Mouse (Mus musculus) adrenal gland, adult 2 months (tissue): Measurements from ENCODE around the gene C8g. TPM values are rescaled to one million over a fixed set of nuclear protein-coding genes. Genes with fewer than 3 reads are reported as not detected.

ENCODE experiments used
- DNase-seq: peaks from one replicate; pipeline ENCODE4 v3.0.0; 2021
- long read RNA-seq: library from polyadenylated mRNA; stranded (forward); transcript quantifications from one replicate; pipeline ENCODE4 v2.0.0, GENCODE M21; 2021
- polyA plus RNA-seq: library from polyadenylated mRNA; depleted of rRNA; stranded (reverse); fragments of >200 nt; gene quantifications from 2 replicates; pipeline ENCODE4 v1.2.3, GENCODE M21; 2012; rRNA removed
- total RNA-seq, 2 experiments: library from RNA; stranded (reverse); gene quantifications; 2 replicates each; pipeline ENCODE4 v1.2.3; 2021

C8g gene
- 1 to 10 TPM; 1.5 to 2.0 TPM for total RNA-seq
- polyA plus RNA-seq, result 2.7 and 3.0 TPM in 2 replicates
- long read RNA-seq, partial matches to known transcripts, result 0 of 1 reads
- long read RNA-seq, other reads (novel, unspliced or antisense), result 1 of 1 reads

DNA sequence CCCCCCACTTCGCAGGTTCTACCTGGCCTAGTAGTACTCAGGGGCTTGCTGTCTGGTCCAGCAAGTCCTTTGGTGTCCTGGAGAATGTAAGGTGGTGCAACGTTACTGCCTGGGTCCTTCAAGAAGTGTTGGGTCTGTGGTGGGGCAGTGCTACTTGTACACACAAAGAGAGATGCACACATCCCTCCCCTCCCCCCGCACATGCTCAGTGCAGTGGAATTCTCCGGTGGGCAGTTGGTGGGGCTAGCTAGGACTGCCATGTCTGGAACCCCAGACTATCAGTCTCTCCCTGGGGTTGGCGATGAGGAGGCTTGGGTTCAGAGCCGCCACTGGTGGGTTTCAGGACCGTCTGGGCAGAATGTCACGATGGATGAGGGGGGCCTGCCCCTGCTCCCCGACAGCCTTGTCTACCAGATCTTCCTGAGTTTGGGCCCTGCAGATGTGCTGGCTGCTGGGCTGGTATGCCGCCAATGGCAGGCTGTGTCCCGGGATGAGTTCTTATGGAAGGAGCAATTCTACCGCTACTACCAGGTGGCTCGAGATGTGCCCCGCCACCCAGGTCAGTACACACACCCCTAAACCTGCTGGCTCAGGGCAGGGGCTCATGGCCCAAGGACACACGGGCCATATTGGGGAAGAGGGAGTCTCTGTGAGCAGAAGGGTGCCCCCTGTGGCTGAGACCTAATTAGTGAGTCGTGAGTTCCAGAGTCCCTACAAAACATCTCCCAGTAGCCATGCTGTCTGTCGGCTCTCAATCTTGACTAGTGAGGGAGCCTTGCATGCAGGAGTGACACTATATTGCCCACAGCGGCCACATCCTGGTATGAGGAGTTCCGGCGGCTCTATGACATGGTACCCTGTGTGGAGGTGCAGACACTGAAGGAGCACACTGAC lies at the start of gene C8g:
Gene C8g (minus strand): TSS at position 127 of the 894 bp plus-strand sequence.
- DNase-seq, result no peak

DNA sequence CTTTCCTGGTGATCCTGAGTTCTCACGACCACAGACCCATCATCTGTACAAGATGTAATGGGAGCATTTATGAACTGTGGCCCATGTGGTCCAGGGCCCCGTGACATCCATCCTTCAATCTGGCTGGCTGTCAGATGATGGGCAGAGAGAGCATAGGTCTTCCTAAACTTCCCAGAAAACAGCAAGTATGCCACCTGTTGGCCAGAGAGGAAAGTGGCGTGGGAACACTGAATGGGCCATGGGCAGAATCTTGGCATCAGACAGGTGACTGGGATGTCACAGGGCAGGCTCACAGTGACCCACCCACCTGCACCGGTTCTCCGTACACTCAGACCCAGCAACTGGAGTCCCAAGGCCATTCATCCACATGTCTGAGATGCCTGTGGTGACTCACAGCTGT lies 49.7 kb upstream of the C8g start:
- peak; percentile 67 for DNase-seq

DNA sequence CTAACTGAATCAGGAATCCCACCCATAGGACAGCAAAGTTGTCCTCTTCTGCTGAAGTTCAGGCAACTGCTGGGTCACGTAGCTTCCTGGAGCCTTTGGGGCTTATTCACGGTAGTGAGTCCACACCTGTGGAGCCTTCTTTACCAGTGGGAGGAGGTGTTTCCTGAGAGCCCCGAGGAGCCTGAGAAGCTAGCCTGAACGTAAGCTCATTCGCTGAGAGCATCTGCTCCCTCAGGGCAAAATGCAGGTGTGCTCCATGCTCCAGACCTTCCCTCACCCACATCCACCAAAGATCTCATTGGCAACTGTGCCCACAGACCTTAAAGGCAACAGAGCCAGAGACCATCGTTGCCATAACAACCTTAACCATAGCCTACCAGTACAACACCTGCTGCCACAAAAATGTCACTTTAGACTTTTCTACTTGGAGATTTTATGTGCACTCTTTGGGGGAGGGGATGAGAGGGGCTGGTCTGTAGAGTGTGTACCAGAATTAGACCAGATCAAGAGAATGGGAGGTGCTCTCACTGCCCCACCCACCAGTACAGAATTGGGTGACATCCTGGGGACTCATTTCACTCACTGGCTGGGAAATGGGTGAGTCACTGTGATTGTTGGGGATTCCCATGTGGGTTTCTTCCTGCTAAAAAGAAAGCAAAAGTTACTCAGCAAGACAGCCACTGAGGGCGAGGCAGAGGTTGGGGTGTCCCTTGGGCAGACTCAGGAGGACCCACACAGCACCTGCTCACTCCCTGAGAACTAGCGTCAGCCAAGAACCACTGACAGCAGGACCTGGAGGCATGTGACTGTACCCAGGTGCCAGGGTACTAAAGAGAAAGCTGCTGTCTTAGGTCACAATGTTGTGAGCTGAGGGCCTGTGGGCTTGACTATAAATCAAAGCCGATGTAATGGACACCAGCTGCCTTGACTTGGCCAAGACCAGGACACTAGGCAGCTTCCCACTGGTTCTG lies 47.8 kb upstream of the C8g start:
- DNase-seq, result no peak

DNA sequence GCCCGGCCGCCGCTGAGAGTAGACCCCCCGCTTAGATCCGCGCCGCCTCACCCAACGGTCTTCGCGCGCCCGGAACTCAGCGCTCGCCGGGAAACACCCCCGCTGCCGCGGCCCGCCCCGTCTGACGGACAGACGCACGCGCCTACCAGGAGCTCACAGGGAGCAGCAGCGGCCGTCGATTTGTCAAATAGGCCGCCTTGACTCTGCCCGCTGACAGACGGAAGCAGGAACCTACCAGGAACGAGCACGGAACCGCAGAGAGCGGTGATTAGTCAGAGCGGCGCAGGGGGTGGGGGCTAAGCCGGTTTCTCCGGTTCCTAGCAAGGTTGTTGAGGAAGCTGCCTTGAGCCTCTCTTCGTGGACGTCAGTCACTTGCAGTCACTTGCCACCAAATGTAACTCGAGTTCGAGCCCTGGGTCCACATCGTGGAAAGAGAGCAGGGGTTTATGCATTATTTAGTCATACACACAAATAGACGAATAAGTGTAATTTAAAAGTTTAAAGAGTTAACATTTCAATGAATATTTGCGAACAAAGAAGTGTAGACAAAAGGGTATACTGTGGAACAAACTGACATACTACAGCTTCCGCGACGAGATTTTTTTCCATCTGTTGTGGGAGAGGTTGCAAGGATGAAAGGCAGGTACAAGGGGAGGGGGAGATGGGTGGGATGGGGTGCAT lies 45.4 kb upstream of the C8g start, which contains the start of gene Traf2:
Gene Traf2 (minus strand): TSS at position 130 of the 681 bp plus-strand sequence.
- DNase-seq, result peak; percentile 99

DNA sequence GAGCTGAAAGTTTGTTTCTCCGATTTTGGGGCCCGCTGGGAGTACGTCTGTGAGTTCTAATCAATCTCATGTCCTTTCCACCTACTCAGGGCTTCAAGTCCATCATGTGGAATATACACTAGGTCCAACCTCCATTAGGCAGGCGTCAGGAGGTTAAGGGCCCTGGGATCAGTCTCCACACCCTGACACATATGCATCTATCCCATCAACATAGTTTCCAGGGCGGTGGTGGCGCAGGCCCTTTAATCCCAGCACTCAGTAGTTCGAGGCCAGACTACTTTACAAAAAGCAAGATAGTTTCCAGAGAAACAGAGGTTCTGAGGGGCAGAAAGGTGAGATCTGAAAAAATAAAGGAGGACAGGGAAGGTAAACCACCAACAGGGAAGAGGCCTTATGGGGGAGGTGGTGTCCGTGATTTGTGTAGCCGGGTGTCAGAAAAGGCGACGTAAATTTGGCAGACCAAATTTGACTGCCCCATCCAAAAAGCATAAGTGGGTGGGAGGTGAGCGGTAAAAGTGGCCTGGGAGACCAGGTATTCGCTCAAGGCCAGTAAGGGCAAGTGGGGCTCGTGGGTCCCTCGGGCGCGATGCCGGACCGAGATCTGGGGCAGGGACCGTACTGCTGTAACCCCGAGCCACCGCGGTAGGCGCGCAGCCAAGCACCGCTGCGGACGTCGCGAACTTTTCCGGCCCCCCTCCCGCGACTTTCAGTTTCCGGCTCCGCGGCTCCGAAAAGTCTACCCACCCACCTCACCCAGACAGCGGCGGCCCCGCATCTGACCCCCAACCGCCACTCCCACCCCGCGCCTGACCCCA lies 44.7 kb upstream of the C8g start:
- DNase-seq, result no peak

DNA sequence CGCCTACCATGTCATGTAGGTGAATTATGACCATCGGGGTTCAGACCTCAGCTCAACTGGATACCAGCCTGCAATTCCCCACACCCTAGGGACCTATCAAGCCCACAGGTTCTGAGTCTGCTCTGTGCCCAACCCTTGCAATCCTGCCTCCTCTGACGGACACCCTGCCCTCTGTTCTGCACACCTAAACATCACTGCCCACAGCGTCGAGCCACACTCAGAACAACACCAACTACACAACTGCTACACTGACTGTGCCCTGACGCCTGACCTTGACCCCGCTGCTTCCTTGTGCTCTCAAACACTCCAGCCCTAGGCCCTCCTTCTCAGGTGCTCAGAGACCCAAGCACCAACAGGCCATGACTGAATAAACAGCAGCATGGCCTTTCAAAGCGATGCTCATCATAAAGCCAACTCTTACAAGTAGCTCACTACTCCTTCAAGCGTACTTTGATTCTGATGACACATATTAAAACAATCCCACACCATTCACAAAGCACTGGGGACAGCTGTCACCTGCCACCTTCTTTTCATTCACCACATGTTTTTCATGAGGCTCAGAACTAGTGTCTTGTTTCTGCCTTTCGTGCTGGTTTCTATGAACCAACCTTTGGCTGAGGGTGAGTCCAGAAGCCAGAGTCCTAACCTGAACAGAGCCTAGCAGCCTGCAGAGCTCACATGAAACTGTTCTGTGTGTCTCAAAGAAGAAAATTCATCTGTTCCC lies 40.3 kb upstream of the C8g start:
- DNase-seq, result no peak

DNA sequence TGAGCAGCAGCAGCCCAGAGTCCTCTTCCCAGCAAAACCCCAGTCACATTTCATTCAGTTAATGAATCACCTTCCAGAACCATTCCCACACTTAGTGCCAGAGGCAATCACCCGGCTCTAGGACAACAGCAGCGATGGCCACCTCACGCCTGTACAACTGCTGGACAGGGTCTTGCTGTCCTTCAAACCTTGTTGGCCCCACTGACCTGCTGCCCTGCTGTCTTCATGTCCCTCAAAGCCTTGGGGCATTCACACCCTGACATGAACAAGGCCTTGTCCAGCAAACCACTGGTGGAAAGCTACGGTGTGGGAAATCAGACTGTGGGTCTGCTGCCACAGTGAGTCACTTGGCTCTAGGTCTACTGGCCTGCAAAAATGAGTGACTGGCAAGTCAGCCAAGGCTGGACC lies 39.0 kb upstream of the C8g start:
- peak; percentile 81 for DNase-seq

DNA sequence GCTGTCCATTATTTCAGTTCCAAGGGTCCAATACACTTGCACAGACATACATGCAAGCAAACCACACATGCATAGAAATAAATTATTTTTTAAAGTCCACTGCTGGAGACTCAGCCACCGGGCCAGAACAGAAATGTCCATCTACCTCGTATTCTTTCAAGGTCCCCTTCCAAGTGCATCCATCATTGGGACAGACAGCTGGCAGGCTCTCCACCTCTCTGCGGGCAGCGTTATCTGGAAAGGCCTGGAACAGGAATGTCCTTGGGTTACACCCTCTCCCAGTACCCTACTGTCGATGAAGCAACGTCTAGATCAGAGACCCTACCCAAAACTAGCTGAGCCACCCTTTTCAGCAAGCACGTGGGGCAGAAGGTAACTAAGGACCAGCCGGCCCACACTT lies 35.0 kb upstream of the C8g start:
- DNase-seq, result peak; percentile 88

DNA sequence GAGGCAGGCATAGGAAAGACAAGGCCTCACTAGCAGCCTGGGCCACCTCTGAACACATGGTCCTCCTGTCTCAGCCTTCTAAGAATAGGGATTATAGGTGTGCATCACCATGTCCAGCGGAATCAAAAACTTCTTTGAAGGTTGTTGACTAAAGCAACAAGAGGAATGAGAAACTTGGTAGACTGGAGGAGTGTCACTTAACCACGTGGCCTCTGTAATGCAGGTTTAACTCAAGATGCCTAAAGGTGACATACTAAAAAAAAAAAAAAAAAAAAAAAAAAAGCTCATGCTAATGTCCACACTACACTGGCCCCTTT lies 33.3 kb upstream of the C8g start:
- no peak for DNase-seq

DNA sequence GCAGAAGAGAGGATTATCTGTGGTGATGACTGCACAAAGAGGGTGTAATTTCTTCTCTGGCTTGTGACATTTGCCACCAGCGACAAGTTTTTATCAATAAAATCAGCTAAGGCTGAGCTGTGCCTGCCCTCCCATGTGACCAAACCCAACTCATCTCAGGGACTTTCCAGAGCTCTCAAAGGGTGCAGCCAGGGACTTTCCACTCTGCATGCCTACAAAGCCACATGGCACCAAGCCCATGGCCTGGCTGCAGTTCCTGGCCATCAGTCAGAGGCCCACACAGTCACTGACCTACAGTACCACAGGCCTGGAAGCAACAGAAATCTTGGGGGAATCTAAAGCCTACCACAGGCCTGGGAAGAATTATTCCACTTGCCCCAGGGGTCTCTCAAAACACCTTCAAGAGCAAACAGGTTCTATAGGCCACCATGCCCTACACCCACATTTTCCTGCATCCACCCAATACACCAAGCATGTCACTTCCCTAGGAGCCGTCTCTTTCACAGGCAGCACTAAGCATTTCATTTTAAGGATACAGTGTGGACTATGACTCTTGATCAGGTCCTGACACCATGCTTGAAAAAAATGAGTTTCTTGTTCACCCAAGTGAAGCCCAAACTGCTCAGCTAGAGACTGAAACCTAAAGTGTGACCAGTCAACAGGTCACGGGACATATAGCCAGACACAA lies 32.8 kb upstream of the C8g start:
- peak; percentile 96 for DNase-seq

DNA sequence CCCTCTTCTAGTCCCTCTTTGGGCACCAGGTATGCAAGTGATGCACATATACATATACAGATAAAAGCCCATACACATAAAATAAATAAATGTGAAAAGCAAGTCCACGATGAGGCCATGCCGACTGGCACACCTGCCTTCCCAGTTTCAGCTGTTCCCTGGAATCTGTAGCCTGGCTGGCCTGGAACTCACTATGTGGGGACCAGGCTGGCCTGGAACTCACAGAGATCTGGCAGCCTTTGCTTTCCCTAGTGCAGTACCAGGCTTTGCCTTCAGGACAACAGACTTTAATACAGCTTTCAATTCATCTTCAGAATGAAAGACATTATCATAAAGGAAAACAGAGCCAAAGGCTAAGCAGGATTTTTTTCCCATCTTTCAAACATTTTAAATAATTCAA lies 32.2 kb upstream of the C8g start:
- no peak for DNase-seq

DNA sequence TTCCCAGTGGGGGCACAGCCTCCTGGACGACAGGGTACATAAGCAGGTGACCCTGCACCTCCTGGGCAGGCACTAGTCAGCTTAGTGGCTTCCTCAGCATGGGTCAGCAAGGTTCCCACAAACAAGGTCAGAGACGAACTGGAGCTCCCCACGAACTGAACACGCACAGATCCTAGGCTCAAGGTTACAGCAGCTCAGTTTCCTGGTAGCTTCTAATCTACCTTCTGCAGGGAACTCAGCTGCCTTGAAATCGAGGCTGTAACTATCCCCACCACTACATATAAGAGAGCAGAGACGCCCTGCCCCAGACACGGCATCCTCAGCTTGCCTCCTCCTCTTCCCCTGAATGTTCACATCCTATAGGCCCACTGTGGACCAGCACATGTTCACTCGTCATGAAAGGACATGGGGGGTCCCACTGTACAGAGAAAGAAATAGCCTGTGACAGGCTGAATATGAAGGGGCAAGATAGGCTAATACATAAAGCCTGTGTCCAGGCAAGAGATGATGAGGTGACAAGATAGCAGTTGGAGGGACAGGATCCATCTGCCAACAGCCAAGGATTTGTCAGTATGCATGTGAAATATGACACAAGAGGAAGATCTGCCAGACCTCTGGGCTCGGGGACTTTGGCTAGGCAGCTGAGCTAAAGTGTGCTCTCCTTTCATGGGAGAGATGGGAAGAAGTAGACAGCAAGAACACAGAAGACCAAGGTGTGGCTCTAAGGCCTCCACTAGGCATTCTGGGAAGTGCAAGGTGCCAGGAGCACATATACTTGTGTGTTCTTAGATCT lies 25.2 kb upstream of the C8g start:
- peak; percentile 59 for DNase-seq

DNA sequence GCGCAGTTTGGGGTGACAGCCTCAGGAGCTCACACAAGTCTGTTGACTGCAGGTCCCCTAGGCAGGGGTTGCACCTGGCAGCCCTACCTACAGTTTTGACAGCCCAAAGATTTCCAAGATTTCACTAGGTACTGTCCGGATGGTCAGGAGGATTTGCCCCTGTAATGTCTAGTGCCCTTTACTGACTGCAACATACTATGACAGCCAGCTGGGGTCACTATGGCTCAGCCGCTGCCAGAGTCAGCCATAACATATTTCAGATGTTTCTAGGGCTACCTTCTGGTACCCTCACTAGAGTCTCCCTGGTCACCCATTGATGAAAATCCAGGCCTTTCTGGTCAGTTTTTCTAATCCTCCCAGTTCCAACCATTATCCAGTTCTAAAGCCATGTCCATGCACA lies 8.4 kb upstream of the C8g start:
- no peak for DNase-seq

DNA sequence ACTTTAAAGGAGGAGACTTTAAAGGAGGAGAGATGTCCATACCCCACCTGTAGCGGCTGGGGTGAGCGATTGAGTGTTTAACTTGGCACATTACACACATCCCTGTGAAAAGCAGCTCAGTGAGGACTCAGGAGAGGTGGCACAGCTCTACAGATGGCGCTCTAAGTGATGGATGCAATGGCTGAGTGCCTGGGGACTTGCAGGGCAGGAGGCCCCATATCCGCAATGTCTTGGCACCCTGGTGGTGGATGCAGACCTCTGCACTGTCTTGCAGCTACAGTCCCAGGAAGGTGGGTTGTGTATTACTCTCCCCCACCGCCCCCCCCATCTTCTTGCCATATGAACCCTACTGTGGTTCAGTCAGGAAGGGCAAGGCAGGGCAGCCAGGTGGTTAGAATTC lies 5.4 kb upstream of the C8g start:
- no peak for DNase-seq

DNA sequence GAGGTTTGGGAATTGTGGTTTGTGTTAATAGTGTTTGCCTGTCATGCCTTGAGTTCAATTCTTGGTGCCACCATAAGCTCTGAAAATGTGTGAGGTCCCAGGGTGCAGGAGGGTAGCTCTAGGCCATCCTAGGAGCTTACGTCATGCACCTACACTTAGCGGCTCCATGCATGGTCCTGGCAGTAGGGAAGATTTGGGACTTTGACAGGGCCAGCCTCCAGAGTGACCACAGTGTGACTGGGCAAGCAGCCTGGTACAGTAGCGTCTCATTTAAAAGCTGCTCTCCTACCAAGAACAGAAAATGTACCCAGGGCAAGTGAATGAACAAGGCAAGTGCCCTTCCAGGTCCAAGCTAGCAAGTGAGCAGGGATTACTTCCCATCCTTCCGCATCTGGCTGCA lies 4.3 kb upstream of the C8g start:
- no peak for DNase-seq

DNA sequence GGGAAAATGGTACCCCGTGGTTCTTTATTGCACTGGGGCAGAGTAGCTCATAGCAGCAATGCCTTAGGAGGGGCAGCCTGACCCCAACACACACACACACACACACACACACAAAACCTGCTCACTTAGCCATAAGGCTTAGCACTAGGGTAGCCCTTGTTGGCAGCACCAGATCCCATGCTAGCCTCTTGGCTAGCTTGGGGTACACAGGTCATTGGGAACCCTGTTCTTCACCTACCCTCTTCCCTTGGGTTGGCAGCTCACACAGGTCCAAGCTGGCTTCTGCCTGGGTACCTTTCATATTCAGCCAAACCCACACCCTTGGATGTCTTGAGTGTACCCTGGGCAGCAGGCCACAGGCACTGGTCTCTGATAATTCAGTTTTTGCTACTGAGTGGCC lies 3.5 kb upstream of the C8g start:
- DNase-seq, result no peak

DNA sequence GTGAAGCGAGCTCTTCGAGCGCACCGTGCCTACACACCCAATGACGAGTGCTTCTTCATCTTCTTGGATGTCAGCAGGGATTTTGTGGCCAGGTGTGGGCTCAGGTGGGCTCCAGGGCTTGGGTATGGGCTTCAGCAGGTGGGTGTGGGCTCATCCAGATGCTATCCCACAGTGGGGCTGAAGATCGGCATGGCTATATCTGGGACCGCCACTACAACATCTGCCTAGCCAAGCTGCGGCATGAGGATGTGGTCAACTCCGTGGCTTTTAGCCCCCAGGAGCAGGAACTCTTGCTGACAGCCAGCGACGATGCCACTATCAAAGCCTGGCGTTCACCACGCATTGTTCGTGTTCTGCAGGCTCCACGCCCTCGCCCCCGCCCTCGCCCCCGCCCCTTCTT lies 3.0 kb upstream of the C8g start:
- DNase-seq, result no peak

DNA sequence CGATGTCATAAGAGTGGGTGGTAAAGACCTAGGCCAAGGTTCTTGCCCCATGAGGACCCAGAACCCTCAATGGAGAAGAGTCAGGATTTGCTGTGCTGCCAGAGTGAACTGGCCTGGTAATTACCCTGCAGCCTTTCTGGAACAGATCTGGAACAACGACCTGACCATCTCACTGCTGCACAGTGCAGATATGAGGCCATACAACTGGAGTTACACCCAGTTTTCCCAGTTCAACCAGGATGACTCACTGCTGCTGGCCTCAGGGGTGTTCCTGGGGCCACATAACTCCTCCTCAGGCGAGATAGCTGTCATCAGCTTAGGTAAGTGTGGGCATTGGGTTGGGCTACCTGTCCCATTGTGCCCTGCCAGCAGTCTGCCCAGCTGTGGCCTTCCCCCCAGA lies 1.2 kb upstream of the C8g start:
- DNase-seq, result no peak
